Mouse (Mus musculus): ENCODE data around the gene Fsip1. TPM values are rescaled to one million over a fixed set of nuclear protein-coding genes. Genes with fewer than 3 reads are reported as not detected.

Fsip1 gene
- polyA plus RNA-seq, 1 experiment from 2014 or later: 2.6 TPM

DNA sequence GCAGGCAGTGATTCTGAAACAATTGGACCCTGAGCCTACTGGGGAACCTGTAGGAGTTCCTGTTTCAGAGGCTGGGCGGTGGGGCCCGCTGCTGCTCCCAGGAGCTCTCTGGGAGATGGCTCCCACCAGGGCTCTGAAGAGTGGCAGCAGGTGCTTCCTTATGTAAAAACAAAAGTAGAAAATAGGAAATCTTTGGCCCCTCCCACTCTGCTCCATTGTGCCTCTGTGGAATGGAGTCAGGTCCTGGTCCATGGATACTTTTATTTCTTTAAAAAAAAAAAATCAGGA is 7.1 kb upstream of the Fsip1 start:
- H3K4me1 ChIP-seq (ENCODE audit: control insufficient read depth, insufficient read depth, low read length): no peaks in the 10 kb centered on the region
- H3K27ac ChIP-seq (ENCODE audit: low read length): no peak overlapping the region
- no peak overlapping the region for H3K9ac ChIP-seq (ENCODE audit: low read depth, low read length)
- ATAC-seq: peak; percentile 41; the same call in 1 of the 2 replicates
- H3K4me3 ChIP-seq (ENCODE audit: low read depth, low read length): no peak overlapping the region
- no peaks in the 10 kb centered on the region for H3K9me3 ChIP-seq (replicated peaks; ENCODE audit: control insufficient read depth, low read length, poor library complexity, severe bottlenecking)
- no peaks in the 10 kb centered on the region for H3K36me3 ChIP-seq (ENCODE audit: control insufficient read depth, insufficient read depth, low read length)
- no peak overlapping the region for H3K4me2 ChIP-seq (ENCODE audit: low read length)
- 48% methylated on average over 2 of the region's 2 CpGs for WGBS
- H3K27me3 ChIP-seq (ENCODE audit: control insufficient read depth, insufficient read depth, low read depth, low read length): no peaks in the 10 kb centered on the region; the same call in 1 of the 2 replicates

DNA sequence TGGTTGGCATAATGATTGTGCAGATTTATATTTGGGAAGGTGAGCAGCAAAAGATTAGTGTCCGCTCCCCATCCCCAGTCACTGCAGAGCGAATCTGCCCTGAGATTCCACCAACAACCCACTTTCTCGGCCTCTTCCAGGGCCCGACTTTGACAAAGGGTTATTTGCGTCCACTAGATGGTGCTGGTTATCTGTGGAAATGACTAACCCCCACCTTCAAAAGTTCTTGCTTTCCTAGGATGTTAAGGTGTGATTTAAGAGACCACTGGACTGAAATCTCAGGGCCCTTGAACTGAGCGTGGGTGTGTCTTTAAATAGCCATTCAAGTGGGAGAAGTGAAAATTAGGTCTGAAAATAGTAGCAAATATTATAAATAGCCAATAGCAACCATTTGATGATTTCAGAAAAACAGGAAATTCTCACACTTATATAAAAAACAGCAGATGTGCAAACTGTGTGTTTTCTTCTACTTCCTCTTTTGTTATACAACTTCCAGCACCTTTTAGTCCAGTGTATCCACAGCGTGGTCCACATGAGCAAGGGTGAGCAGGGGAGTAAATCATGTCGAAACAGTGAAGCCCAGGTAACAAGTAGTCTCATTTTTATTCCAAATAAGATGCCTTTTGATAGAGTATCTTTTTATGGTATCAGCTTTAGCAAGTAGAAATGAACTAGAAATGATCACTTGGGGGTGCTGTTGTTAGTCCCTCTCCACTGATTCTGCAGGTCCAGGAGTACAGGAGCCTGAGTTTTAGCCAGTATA is 6.6 kb upstream of the Fsip1 start:
- ATAC-seq: peak; percentile 87
- Histone ChIP-seq H3K36me3 (ENCODE audit: control insufficient read depth, insufficient read depth, low read length) (no peaks in the 10 kb centered on the region), H3K4me1 (ENCODE audit: control insufficient read depth, insufficient read depth, low read length) (no peaks in the 10 kb centered on the region), H3K9ac (ENCODE audit: low read depth, low read length) (no peak overlapping the region), H3K4me3 (ENCODE audit: low read depth, low read length) (no peak overlapping the region), H3K27me3 (ENCODE audit: control insufficient read depth, insufficient read depth, low read depth, low read length) (no peaks in the 10 kb centered on the region; the same call in 1 of the 2 replicates), H3K4me2 (ENCODE audit: low read length) (no peak overlapping the region), H3K27ac (ENCODE audit: low read length) (no peak overlapping the region), H3K9me3 (replicated peaks; ENCODE audit: control insufficient read depth, low read length, poor library complexity, severe bottlenecking) (no peaks in the 10 kb centered on the region)
- 23% methylated on average over 8 of the region's 8 CpGs for WGBS

DNA sequence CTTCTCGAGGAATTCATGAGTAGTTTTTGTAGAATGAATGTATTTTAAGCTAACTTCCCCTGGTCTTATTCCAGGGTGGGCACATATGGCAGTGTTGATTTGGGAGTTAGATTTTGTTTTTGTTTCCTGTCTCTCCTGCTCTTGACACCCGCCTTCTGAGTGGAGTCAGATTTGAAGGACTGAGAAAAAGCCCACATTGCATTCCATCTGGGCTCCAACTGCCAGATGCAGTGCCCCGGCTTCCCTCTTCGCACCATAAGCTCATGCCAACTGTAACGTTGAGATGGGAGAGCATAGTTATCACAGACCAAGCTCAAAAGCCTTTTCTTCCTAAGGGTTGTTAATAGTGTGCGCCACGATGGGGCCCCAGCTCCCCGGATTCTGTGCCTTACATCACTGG is 5.9 kb upstream of the Fsip1 start:
- no peaks in the 10 kb centered on the region for H3K9me3 ChIP-seq (replicated peaks; ENCODE audit: control insufficient read depth, low read length, poor library complexity, severe bottlenecking)
- H3K4me3 ChIP-seq (ENCODE audit: low read depth, low read length): no peak overlapping the region
- no peaks in the 10 kb centered on the region for H3K36me3 ChIP-seq (ENCODE audit: control insufficient read depth, insufficient read depth, low read length)
- WGBS: 71% methylated on average over 8 of the region's 8 CpGs
- no peaks in the 10 kb centered on the region; the same call in 1 of the 2 replicates for H3K27me3 ChIP-seq (ENCODE audit: control insufficient read depth, insufficient read depth, low read depth, low read length)
- peak; percentile 26; the same call in 1 of the 2 replicates for ATAC-seq
- H3K9ac ChIP-seq (ENCODE audit: low read depth, low read length): no peak overlapping the region
- no peak overlapping the region for H3K27ac ChIP-seq (ENCODE audit: low read length)
- H3K4me2 ChIP-seq (ENCODE audit: low read length): no peak overlapping the region
- H3K4me1 ChIP-seq (ENCODE audit: control insufficient read depth, insufficient read depth, low read length): no peaks in the 10 kb centered on the region

DNA sequence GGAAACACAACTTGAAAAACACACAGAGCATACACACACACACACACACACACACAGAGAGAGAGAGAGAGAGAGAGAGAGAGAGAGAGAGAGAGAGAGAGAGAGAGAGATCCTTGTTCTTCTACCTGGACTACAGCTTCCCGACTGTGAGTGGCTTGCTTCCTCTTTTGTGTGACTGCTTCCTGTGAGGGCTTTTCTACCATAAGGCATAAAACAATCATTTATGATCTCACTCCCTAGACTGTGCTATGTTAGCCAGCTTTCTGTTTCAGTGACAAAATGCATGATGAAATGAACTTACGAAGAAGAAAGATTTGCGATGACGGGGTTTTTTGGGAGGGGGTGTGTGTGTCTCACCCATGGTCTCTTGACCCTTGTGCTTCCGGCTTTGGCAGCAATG is 3.0 kb upstream of the Fsip1 start:
- Histone ChIP-seq H3K4me2 (ENCODE audit: low read length) (no peak overlapping the region), H3K27ac (ENCODE audit: low read length) (no peak overlapping the region), H3K36me3 (ENCODE audit: control insufficient read depth, insufficient read depth, low read length) (no peaks in the 10 kb centered on the region), H3K9ac (ENCODE audit: low read depth, low read length) (no peak overlapping the region), H3K9me3 (replicated peaks; ENCODE audit: control insufficient read depth, low read length, poor library complexity, severe bottlenecking) (no peaks in the 10 kb centered on the region), H3K4me1 (ENCODE audit: control insufficient read depth, insufficient read depth, low read length) (no peaks in the 10 kb centered on the region), H3K4me3 (ENCODE audit: low read depth, low read length) (no peak overlapping the region), H3K27me3 (ENCODE audit: control insufficient read depth, insufficient read depth, low read depth, low read length) (no peaks in the 10 kb centered on the region; the same call in 1 of the 2 replicates)
- ATAC-seq: no peak
- WGBS: 89% methylated on average over 5 of the region's 5 CpGs

DNA sequence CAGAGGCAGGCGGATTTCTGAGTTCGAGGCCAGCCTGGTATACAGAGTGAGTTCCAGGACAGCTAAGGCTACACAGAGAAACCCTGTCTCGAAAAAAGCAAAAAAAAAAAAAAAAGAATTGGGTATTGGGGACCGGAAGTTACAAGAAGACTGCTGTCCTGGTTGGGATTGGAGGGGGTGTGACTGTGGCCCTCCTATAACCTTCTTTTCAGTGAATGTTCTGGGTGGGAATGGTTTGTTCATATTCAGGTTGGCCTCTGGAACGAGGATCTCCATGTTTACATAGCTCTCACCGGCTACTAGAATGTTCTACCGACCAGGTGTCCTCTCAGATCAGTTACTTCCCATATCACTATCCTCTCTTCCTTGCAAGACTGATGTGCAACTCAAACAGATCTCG is 328 bp upstream of the Fsip1 start:
- 78% methylated on average over 8 of the region's 8 CpGs for WGBS
- peak overlapping the region; percentile 56 for H3K4me2 ChIP-seq (ENCODE audit: low read length)
- no peaks in the 10 kb centered on the region for H3K36me3 ChIP-seq (ENCODE audit: control insufficient read depth, insufficient read depth, low read length)
- no peaks in the 10 kb centered on the region for H3K4me1 ChIP-seq (ENCODE audit: control insufficient read depth, insufficient read depth, low read length)
- no peaks in the 10 kb centered on the region for H3K9me3 ChIP-seq (replicated peaks; ENCODE audit: control insufficient read depth, low read length, poor library complexity, severe bottlenecking)
- peak overlapping the region; percentile 45 for H3K4me3 ChIP-seq (ENCODE audit: low read depth, low read length)
- H3K27me3 ChIP-seq (ENCODE audit: control insufficient read depth, insufficient read depth, low read depth, low read length): no peaks in the 10 kb centered on the region
- no peak overlapping the region for H3K27ac ChIP-seq (ENCODE audit: low read length)
- no peak; the same call in 1 of the 2 replicates for ATAC-seq
- no peak overlapping the region for H3K9ac ChIP-seq (ENCODE audit: low read depth, low read length)

DNA sequence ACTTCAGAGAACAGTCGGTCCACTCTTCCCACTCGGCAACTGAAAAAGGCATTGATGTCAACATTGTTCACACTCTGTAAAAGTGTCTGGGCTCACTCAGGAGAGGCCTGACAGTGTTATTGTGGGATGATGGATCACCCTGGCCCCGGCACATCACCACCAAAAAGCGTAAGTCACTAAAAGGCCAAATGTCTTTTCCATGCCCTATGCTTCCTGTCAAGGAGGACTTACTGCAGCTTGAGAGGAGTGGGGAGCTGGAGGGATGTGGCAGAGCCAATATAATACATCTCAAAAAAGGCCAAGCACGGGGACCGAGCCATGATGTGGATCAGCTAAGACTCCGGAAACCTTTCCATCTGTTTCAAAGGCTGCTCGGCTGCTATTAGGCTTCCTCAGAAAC is 2.2 kb downstream of the Fsip1 start:
- 84% methylated on average over 8 of the region's 8 CpGs for WGBS

DNA sequence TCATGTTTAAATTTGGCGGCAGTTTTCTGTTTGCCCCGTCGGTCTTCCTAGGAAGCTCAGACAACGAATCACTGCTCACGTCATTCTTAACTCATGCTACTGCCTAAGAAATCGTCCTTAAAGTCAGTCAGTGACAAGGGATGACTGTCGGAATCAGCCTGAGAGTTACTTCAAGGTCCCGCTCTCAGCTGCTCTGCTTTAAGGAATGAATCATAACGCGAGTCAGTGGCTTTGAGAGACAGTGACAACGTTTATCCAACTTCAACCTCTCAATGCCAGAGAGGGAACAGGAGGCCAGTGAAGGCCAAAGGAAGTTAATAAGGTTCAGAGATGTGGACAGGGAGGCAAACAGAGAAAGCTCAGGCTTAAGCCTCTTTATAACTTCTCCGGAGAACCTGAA is 7.8 kb downstream of the Fsip1 start:
- 71% methylated on average over 12 of the region's 12 CpGs for WGBS
- Histone ChIP-seq H3K4me3 (ENCODE audit: low read depth, low read length) (no peak overlapping the region), H3K27me3 (ENCODE audit: control insufficient read depth, insufficient read depth, low read depth, low read length) (no peaks in the 10 kb centered on the region)

More for the DNA sequence above, 2.2 kb downstream of the Fsip1 start:
- no peak overlapping the region for H3K4me2 ChIP-seq (ENCODE audit: low read length)
- no peaks in the 10 kb centered on the region for H3K36me3 ChIP-seq (ENCODE audit: control insufficient read depth, insufficient read depth, low read length)
- no peak overlapping the region for H3K27ac ChIP-seq (ENCODE audit: low read length)
- H3K4me1 ChIP-seq (ENCODE audit: control insufficient read depth, insufficient read depth, low read length): no peaks in the 10 kb centered on the region
- no peaks in the 10 kb centered on the region for H3K27me3 ChIP-seq (ENCODE audit: control insufficient read depth, insufficient read depth, low read depth, low read length)
- no peak overlapping the region for H3K9ac ChIP-seq (ENCODE audit: low read depth, low read length)
- no peak for ATAC-seq
- no peaks in the 10 kb centered on the region for H3K9me3 ChIP-seq (replicated peaks; ENCODE audit: control insufficient read depth, low read length, poor library complexity, severe bottlenecking)
- H3K4me3 ChIP-seq (ENCODE audit: low read depth, low read length): no peak overlapping the region

DNA sequence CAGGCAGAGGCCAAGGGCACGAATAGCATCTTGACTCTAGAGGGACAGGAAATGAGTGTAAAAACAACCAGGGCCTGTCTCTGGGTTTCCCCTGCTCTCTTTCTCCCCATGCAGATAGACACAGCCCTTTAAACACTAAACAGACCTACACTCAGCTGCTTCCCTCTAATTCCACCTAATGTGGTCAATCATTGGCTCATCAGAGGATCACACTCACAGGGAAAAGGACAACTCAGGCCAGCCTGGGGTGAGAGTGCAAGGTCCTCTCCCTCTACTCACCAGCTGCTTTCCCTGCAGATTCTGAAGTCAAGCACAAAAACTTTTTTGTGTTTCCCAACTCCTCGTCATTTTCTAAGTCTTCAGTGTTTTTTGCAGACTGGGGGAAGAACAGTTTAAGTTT is 8.8 kb downstream of the Fsip1 start:
- no peak overlapping the region for H3K9ac ChIP-seq (ENCODE audit: low read depth, low read length)
- no peaks in the 10 kb centered on the region for H3K36me3 ChIP-seq (ENCODE audit: control insufficient read depth, insufficient read depth, low read length)
- ATAC-seq: no peak
- H3K4me1 ChIP-seq (ENCODE audit: control insufficient read depth, insufficient read depth, low read length): 0 out of 2 replicates have a peak, but pooled peaks cover 3% of the 10 kb centered on the region
- no peak overlapping the region for H3K4me2 ChIP-seq (ENCODE audit: low read length)
- no peaks in the 10 kb centered on the region for H3K9me3 ChIP-seq (replicated peaks; ENCODE audit: control insufficient read depth, low read length, poor library complexity, severe bottlenecking)
- no peak overlapping the region for H3K4me3 ChIP-seq (ENCODE audit: low read depth, low read length)
- no peak overlapping the region for H3K27ac ChIP-seq (ENCODE audit: low read length)
- 63% methylated on average over 2 of the region's 2 CpGs for WGBS
- no peaks in the 10 kb centered on the region for H3K27me3 ChIP-seq (ENCODE audit: control insufficient read depth, insufficient read depth, low read depth, low read length)

More for the DNA sequence above, 7.8 kb downstream of the Fsip1 start:
- Histone ChIP-seq H3K4me2 (ENCODE audit: low read length) (no peak overlapping the region), H3K36me3 (ENCODE audit: control insufficient read depth, insufficient read depth, low read length) (no peaks in the 10 kb centered on the region), H3K9me3 (replicated peaks; ENCODE audit: control insufficient read depth, low read length, poor library complexity, severe bottlenecking) (no peaks in the 10 kb centered on the region), H3K27ac (ENCODE audit: low read length) (no peak overlapping the region), H3K9ac (ENCODE audit: low read depth, low read length) (no peak overlapping the region), H3K4me1 (ENCODE audit: control insufficient read depth, insufficient read depth, low read length) (0 out of 2 replicates have a peak, but pooled peaks cover 3% of the 10 kb centered on the region)
- ATAC-seq: no peak

DNA sequence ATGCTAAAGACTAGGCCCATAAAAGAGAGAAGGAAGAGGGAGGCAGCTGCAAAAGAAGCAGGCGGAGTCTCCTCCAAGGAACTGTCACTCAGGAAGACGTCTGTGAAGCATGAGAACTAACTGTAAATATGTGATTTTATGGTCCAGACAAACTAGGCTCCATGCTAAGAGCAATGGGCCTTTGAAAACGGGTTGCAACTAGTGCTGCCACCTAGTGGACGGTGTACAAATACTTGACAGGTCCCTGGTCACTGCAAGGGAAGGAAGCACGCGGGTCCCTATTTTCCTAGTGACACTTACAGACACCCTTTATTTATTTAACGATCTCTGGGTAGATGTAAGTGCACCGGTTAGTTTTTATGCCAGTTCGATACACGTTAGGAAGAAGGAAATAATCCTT is 10.9 kb downstream of the Fsip1 start:
- Histone ChIP-seq H3K27ac (ENCODE audit: low read length) (no peak overlapping the region), H3K27me3 (ENCODE audit: control insufficient read depth, insufficient read depth, low read depth, low read length) (no peaks in the 10 kb centered on the region), H3K4me1 (ENCODE audit: control insufficient read depth, insufficient read depth, low read length) (0 out of 2 replicates have a peak, but pooled peaks cover 3% of the 10 kb centered on the region), H3K9me3 (replicated peaks; ENCODE audit: control insufficient read depth, low read length, poor library complexity, severe bottlenecking) (no peaks in the 10 kb centered on the region), H3K4me3 (ENCODE audit: low read depth, low read length) (no peak overlapping the region), H3K9ac (ENCODE audit: low read depth, low read length) (no peak overlapping the region), H3K4me2 (ENCODE audit: low read length) (no peak overlapping the region), H3K36me3 (ENCODE audit: control insufficient read depth, insufficient read depth, low read length) (no peaks in the 10 kb centered on the region)
- peak; percentile 72 for ATAC-seq
- WGBS: 11% methylated on average over 10 of the region's 10 CpGs
